Mouse (Mus musculus) frontal cortex, postnatal 10 days (tissue): ENCODE measurements around the gene Gata2.
"Not testable (repeated sequence)": the region's sequence is repeated elsewhere in the genome, so short reads cannot be mapped to it uniquely, and the experiment has no call there.

ENCODE experiments used
- DNase-seq, 2 experiments: peaks; one replicate each; pipeline ENCODE4 v3.0.0; 2022; ENCODE audit warnings: low spot score in 2 of 2, mixed read lengths in 1 of 2

Gene Gata2

DNA sequence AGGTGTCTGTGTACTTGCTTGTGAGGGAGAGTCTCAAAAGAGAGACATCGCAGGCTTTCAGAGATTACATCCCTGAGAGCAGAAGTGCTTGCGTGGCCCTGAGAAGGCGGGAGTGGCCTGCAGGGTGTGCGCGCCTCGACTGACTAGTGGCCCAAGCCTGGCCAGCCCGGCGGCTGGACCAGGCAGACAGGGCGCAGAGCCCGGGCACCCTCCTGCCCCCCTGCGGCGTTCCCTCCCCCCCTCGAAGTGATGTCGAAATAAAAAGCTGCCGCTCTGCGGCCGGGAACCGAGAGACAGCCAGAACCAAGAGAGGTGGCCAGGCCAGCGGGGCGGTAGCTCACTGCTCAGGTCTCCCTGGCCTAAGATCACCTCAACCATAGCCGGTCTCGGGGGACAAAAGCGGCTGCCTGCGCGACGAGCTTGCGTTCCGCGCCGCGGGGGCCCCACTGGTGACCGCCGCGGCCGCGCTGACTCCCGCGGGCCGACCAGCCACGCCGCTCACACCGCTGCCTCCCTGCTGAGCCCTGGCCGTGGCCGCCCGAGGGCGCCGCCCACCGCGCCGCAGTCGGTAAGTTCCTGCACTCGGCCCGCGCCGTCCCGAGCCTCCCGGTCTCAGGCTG, at the start of gene Gata2:
Gene Gata2, plus strand, starts transcription at position 459 of the 620 bp plus-strand sequence.
- no peak for DNase-seq

DNA sequence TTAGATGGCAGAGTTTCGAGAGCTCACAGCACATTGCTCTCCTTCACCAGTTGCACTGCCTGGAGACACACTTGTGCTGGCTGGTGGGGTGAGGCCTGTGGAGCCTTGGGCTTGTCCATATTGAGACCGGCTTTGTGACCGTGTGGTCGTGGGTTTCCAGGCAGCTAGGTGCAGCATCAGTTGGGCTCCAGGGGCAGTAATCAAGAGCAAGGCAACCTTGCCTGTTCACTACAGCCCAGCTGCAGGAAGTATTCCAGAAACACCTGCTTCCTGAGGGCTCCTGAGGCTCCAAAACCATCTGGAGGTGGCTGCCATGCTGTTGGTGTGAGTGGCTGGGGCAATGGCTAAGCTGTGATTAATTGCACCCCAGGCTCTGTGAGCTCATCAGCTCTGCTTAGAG, 47.9 kb upstream of the Gata2 start:
- no peak for DNase-seq

DNA sequence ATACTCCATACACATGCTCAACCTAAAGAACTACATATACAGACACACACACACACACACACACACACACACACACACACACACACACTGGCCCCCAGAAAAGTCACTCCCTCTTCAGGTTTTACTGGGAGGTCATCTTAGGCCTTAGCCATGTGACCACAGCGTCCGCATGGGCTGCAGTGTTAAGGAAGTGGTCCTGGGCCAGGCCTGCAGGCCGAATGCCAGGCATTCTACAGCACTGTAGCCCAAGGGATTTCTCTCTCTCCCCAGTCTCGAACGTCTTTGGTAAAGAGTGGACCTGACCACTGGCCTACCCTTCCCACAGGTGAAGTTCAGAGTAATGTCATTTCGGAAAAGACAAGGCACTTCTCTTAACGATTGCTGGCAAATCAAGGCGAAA, 47.1 kb upstream of the Gata2 start:
- no peak for DNase-seq

DNA sequence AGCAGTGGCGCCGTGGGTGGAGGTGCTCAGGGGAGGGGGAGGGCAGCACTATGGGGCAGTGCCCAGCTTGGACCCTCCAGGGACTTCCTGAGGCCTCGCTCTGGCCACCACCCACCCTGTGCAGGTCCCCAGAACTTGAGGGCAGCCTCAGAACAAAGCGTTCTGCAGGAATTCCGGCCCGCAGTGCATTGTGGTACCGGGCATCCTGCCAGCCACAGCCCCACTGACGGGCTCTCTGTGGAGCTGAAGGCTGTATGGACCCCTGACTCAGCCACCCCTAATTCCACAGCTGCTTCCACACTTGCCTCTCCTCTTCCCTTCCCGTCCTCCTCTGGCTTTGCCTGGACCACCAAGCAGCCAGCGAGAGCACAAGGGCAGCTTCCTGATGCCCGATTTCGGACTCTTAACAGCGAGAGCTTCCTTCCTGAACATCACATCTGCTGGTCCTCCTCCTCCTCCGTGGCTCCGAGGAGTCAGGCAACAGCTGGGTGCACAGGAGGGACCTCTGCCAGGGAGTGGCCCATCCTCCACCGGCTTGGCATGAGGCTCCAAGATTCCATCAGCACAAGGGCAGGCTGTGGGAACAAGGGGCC, 46.2 kb upstream of the Gata2 start:
- DNase-seq, result peak; percentile 12 to 17

GRCm38 (mm10) chr6:88151335-88151734, 42.4 kb upstream of the Gata2 start:
- no peak for DNase-seq

GRCm38 (mm10) chr6:88152127-88152705, 41.5 kb upstream of the Gata2 start:
- DNase-seq, result no peak

GRCm38 (mm10) chr6:88152979-88153378, 40.7 kb upstream of the Gata2 start:
- no peak for DNase-seq

GRCm38 (mm10) chr6:88155614-88156013, 38.1 kb upstream of the Gata2 start:
- DNase-seq, result not testable (repeated sequence)

DNA sequence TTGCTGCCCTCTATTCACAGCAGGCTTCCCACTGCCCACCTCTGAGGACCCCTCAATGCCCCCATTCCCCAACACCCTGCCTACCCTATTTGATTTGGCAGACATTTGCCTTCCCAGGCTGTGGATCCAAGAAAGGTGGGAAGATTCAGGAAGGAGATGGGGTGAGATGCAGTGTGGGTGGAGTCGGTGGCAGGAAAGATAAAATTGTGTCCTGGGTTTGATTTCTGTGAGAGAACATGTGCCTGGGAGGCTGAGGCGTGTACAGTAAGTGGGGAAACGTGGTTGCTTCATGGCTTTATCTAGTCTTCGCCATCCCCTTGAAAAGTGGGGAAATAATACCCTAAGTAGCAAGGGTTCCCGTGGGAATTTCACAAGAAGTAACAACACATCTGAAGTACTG, 34.9 kb upstream of the Gata2 start:
- no peak for DNase-seq

- no peak for DNase-seq
Measured at GRCm38 (mm10) chr6:88166054-88166453, 27.6 kb upstream of the Gata2 start.

DNA sequence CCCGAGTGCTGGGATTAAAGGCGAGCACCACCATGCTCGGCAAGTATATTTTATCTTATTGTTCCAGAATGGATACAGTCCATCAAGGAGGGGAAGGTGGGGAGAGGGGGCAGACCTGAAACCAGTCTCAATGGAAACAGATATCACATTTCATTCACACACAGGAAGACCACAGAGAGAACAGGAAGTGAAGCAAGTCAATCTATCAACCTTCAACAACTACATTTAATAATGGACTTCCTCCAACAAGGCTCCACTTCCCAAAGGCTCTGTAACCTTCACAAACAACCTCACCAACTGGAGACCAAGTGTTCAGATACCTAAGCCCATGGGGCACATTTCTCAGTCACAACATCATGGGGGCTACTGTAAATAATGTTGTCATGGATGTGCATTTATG, 19.5 kb upstream of the Gata2 start:
- DNase-seq, result no peak

DNA sequence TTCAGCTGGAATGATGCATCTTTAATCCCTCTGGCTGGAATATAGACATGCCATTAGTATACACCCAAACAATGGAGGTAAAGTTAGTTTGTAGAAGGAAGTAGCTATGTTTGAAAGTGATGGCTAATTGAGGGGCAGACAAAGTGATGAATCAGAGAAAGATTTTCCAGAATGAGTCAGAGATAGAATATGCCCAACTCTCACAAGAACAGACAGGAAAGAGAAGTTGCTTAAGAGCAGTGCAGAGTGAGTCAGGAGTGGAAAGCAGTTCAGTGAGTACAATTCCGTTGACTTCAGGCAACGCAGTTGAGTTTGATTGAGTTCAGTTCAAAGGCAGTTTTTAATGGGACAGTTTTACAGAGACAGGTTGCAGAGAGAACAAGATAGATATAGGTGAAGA, 19.0 kb upstream of the Gata2 start:
- no peak for DNase-seq

DNA sequence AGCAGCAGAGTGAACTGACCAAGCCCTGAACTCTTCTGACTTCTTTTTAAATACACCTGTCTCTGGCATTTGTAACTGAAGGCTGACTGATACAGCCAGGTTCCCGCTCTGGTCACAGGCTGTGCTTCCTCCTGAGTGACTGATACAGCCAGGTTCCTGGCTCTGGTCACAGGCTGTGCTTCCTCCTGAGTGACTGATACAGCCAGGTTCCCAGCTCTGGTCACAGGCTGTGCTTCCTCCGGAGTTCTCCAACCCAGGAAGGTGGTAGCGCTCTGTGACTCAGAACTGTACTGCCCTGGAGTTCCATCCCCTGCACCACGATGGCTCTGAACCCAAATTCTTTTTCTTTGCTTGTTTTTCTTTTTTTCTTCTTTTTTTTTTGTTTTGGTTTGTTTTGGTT, 9.0 kb upstream of the Gata2 start:
- no peak for DNase-seq

- DNase-seq, result no peak
Measured at GRCm38 (mm10) chr6:88188148-88188547, 5.5 kb upstream of the Gata2 start.

DNA sequence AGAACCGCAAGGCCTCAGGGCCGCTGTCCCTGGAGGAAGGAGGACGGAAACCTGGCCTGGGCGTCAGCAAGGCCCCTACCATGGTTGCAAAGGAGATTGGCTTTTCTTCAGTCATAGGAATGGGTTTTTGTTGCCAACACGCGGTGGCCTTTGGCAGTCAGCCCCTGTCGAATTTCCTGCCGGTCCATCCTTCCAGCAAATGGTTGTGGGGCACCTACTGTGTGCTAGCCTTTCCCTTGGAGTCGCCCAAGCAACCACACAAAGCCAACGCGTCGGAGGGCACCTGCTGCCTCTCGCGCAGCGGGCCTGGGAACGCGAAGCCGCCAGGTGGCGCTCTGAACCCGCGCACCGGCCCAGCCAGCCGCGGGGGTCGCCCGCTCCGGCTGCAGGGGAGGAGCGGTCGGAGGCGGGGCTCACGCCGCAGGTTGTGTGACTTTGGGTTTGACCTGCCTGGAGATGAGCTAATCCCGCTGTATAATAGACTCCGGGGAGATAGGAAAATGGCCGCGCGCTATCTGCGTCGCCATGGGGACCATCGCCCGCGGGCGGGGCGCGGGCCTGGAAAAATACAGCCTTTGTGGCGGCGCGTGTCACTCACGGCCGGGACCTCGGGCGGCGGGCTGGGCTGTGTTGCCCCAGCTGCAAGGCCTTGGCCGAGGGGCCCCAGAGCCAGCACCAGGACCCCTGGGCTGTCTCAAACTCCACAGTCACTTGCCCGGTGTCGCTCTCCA, 4.2 kb upstream of the Gata2 start:
- DNase-seq, result peak in 1 of 2 experiments; percentile 74

DNA sequence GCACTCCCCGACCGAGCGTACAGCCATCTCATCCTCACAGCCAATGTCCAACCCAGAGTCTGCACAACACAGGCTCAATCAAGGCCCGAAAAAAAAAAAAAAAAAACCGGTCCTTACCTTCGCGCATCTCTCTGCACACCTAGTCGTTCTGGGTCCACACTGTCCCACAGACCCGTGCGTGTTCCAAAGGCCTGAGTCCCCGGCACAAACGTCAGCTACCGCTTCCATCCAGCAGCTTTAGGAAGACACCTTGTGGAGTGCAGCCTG, 3.7 kb upstream of the Gata2 start:
- DNase-seq, result no peak

DNA sequence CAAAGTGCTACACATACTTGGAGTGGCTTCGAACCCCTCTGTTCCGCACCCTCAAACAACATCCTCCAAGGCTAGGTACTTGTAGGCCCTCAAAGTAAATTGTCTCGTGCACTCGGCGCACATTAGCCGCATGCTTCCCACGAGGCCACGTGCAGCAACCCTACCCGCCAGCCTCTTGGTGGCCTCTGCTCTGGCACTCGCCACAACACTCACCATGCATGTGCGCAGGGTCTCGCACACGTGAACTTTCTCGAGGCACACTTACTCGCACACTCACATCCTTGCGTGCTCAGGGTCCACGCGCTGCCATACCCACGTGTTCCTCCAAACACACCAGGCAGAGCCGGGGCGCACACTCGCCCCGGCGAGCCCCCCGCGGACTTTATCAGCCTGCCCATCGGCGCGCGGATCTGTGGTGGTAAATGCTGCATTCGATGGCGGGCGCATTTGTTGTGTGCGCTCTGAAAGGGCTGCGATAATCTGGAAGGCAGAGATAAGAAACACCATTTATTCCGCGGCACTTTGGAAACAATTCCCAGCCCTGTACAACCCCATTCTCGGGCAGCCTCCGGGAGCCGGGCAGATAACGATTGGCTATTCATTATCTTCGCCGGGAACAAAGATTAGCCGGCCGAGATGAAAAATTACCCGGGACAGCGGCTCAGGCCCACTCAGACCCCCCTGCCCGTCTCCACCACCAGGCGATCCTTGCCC, 3.2 kb upstream of the Gata2 start:
- DNase-seq, result no peak

- DNase-seq, result no peak
Measured at GRCm38 (mm10) chr6:88191024-88191365, 2.7 kb upstream of the Gata2 start.

GRCm38 (mm10) chr6:88191411-88192070, 2.1 kb upstream of the Gata2 start:
- no peak for DNase-seq

- no peak for DNase-seq
Measured at GRCm38 (mm10) chr6:88192756-88193155, 935 bp upstream of the Gata2 start.

GRCm38 (mm10) chr6:88194053-88194977, 624 bp downstream of the Gata2 start:
- DNase-seq, result no peak
